Mouse (Mus musculus) neural tube, embryonic 13.5 days (tissue): ENCODE results near the gene Dgat2. TPM values are rescaled to one million over a fixed set of nuclear protein-coding genes. Genes with fewer than 3 reads are reported as not detected.

Source experiments
- polyA plus RNA-seq: library from polyadenylated mRNA; unstranded; fragments of >200 nt; fragmentation: Nextera tagmentation; extraction: Ambion mirVana; gene quantifications from 2 replicates; pipeline ENCODE4 v1.2.1, GENCODE M21; 2015

Dgat2 gene
- polyA plus RNA-seq, 1 experiment from 2014 or later, result 15.7 TPM

Other genes with a start within 250 kb of the Dgat2 start
- gene Uvrag, start 41.6 kb downstream of the Dgat2 start, polyA plus RNA-seq, result 15.8 and 16.6 TPM in 2 replicates
- gene Mogat2, start 55.9 kb upstream of the Dgat2 start, polyA plus RNA-seq, result 2.1 and 2.8 TPM in 2 replicates
- 105 and 111 TPM in 2 replicates for gene Map6, start 84.7 kb upstream of the Dgat2 start, polyA plus RNA-seq
- 462 and 484 TPM in 2 replicates for gene Serpinh1, start 170.5 kb upstream of the Dgat2 start, polyA plus RNA-seq
- gene Gdpd5, start 198.7 kb upstream of the Dgat2 start, polyA plus RNA-seq, result 53.0 and 59.8 TPM in 2 replicates